Mouse (Mus musculus): ENCODE data around the gene Ptprb.

GRCm38 (mm10) chr10:116333666-116334065 lies 58.3 kb downstream of the Ptprb start:
- TF ChIP-seq CTCF (IDR thresholded peaks at IDR 0.05; ENCODE audit: control insufficient read depth, insufficient read depth, insufficient read length) = no peak
- no peak for TF ChIP-seq MYOD1 (IDR thresholded peaks at IDR 0.05; ENCODE audit: control insufficient read depth, insufficient read length, low read depth)
- no peak for TF ChIP-seq CEBPB (IDR thresholded peaks at IDR 0.05; ENCODE audit: low read depth)
- no peak for TF ChIP-seq MAX (IDR thresholded peaks at IDR 0.05)
- no peak for TF ChIP-seq USF1 (IDR thresholded peaks at IDR 0.05; ENCODE audit: low read depth)
- no peak for TF ChIP-seq FOSL1 (IDR thresholded peaks at IDR 0.05; ENCODE audit: insufficient read depth, low read length, poor library complexity, severe bottlenecking)
